Mouse (Mus musculus) T-cell, adult 2 months (primary cell): ENCODE measurements around the gene Abcc2.

Source experiments
- DNase-seq: peaks from one replicate; pipeline ENCODE4 v3.0.0; 2022; ENCODE audit warnings: low spot score

Gene Abcc2

DNA sequence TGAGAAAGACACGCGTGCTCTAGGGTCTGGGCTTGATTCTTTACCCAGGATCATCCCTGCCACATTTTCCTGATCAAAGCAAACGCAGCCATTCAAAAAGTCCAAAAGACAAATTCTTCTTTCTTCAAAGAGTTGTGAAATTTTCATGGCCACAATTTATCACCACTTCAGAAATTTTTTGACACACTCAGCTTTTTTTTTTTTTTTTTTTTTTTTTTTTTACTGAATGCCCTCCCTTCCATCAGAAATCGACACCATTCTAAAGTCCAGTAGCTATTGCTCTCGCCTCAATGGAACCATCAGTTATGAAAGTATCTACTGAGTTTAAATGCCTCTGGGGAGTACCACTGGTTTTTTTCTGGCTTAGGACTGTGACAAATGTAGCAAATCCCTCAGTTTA is 1.6 kb upstream of the Abcc2 start:
- DNase-seq: no peak

DNA sequence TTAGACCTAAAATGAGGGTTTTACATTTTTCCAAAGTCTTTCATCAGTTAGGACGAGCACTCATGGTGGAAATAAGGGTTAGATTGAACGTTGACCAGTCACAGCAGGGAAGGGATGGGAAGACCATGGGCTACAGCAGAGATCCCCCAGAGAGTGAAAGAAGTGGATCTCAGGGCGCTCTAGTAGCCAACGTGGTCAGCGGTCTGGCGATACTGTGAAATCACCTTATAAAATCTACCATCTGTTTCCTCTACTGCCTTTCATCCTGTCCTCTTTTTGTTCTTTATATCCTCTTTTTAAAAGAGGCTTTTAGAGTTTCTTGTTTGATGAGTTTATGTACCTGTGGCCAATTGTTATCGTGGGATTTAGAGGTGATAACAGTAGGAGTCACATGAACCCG is 2.8 kb downstream of the Abcc2 start:
- no peak for DNase-seq

DNA sequence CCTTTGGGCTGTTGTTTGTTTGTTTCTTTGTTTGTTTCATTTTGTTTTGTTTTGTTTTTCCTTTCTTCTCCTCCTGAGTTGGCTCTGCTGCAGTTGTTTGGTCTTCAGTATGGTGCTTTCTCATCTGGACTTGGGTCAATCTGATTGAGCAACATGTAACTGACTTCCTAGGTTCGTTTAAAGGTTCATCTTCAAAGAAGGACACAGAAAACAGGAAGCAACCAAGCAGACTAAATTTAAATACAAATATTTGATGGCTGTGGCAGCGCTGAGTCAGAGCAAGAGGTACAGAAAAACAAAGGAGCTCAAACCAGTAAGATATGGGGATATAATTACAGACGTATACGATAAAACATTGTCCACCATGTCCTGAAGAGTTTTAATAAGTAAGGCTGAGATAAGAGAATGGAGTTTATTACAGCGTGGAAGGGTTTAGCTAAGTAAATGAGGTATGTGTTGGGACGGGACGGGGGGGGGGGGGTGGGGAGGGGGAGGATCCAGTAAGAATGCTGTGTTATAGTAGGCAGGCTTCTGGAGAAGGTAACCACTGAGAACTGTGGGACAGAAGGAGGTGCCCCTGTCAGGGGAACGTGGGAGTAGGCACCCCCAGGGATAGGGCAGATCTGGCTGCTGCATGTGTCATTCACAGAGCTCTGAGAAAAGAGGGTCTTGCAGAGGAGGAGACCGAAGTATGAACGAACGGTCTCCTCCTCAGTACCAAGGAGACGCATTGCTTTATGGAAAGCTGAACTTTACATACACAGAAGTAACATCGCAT is 4.4 kb downstream of the Abcc2 start:
- DNase-seq: no peak

DNA sequence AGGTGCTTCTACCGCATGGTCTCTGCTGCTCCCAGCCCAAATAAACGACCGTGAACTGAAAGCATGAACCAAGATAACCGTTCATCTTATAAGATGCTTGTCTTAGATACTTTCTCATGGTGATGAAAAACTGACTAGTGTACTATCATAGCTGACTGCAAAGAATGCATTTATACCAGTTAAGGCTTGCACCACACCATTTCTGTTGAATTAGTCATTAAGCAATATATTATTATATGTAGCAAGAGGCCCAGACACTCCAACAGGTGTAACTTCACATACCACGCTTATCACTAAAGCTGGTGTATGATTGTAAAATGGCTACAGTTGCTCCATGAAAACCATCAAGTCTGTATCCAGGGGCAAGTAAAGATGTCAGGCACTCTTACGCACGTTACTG is 7.8 kb downstream of the Abcc2 start:
- no peak for DNase-seq

DNA sequence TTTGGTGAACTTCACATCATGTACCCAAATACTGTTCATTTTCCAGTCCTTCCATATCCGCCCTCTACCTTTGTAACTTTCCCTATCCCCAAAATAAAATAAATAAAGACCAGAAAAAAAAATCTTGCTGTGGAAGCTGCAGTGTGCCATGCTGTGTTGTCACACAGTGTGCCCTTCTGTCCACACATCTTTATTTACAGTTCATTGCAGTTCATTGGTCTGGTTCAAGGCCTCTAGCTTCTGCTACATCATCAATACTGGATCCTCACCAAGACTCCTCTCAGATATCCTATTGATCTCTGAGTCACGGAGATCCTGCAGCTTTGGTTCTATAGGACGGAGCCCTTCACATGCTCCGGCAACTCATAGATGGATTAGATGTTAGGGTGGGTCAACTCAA is 10.5 kb downstream of the Abcc2 start:
- no peak for DNase-seq

DNA sequence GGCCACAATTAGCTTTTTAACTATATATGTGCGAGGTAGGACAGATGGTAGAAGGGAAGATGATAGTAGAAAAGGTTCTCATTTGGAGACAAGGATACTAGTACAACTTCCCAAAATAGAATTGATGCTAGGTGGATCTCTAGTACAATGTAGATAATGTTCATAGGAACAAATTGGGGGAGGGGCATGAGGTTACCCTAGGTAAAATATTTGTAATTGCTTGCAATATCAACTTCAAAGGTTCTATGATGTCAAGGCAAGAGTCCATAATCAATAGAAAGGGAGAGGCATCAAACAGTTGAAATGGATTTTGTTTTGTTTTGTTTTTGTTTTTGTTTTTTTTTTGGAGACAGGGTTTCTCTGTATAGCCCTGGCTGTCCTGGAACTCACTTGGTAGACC is 12.0 kb downstream of the Abcc2 start:
- no peak for DNase-seq

DNA sequence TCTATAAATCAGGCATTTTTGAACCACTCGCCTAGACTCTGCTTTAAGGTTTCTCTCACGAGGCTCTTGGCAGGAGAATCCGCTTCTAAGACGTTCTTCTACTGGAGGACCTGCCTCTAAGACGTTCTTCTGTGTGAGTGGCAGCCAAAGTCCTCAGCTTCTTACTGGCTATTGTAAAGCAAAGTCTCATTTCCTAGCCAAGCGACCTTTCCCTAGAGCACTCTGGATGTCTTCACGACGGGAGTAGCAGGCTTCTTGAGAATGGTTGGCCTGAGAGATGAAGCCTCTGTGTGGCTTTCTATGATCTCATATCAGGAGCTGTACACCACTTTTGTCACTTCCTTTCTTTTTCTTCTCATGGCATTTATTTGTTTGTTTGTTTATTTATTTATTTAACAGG is 13.5 kb downstream of the Abcc2 start:
- DNase-seq: no peak

DNA sequence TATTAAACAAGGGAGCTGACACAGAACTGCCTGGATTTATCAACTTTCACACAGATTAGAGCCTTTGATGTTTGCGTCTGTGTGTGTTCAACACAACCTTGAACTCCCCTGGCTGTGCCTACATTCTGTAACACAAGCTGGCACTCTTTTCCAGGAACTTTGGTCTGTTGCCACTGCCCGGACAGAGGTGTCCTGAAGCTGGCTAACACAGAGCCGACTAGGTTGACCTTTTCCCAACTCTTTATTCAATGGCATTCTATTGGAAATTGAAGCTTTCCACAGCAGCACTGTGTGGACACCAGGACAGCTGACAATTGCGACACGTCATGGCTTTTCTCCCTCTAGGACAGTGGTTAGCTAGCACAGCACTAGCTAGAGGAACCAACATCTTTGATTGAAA is 15.2 kb downstream of the Abcc2 start:
- DNase-seq: no peak

DNA sequence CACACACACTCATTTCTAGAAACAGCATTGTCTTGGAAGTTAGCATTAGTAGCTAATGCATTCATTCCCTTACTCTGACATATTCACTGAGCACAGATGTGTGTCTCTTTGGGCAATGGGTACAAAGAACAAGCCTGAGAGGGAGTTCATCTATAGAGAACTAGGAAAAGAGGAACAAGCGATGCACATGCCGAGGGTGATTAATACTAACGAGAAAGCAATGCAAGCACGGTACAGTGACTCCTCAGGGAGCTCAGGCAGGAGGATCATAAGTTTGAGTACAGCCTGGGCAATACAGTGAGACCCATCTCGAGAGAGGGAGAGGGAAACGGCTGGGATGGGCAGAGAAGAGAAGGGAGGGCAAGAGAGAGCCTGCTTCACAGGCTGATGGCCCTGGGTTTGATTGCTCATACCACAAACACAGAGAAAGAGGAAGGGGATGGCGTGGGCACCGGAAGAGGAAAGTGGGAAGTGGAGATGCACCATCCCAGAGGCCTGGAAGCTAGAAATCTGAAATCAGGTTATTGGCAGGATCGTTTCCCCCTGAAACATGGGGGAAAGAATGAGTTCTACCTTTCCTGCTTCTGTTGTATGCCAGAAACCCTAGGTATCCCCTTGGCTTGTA is 19.5 kb downstream of the Abcc2 start:
- no peak for DNase-seq

DNA sequence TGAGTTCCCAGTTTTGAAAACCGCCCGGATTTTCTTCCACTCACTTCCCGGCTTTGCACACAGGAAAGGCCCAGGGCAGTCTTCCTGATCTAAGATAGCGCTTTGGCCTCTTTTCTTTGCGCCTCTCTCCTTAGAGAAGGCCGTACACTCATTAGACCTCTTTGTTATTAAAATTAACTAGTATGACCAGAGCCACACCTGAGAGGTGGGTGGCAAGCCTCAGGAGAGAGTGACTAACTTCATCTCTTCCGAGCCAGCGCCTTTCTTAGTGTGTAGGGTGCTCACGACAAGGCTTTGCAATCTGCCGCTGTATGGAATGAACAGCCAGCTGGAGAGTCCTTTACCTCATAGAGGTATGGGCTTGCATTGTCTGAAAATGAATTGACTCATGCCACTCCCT is 21.9 kb downstream of the Abcc2 start:
- DNase-seq: no peak

DNA sequence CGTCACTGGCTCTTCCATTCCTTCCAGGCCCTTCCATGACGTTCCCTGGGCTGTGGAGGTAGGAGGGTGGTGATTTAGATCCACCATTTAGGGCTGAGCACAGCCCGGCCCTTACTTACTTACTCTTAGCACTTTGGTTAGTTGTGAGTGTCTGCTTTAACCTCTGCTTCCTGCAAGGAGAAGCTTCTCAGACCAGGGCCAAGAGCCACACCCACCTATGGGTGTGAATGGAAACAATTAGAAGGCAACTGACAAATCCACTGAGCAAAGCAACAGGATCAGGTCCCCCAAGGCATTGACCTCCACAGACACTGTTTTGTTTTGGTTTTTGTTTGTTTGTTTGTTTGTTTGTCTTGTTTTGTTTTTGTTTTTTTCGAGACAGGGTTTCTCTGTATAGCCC is 27.3 kb downstream of the Abcc2 start:
- no peak for DNase-seq

DNA sequence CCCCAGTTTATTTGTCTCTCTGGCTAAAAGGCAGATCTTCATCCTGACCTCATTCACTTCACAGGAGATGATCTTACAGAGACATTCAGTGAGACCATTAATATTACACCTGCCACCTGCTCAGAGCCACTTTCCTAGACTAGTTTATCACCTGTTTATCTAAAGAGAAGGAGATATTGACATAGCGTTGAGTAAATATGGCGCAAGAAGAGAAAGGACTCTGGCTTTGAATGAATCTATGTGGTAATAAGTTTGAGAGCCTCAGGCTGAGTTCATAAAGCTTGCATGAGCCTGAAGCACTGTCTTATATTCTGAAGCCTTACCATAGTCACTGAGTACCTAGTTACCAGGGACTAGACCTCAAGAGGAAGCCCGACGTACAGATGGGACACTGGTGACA is 29.4 kb downstream of the Abcc2 start:
- DNase-seq: no peak

DNA sequence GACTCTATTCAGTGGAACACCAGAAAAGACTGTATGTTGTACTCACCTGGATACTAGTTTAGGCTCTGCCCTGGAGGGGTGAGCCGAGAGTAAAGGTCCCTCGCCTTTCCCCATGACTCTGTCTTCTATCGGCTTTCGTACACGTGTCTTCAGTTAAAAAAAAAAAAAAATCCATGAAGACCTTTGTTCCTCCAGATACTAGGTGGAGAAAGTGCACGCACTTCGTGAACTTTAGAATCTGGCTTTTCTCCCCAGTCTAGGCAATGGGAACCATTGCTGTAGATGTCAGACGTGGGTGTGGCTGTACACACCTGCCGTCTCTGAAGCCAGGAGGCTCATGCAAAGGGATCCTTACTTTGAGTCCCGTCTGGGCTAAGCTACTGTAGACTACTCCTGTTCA is 31.3 kb downstream of the Abcc2 start:
- DNase-seq: no peak

DNA sequence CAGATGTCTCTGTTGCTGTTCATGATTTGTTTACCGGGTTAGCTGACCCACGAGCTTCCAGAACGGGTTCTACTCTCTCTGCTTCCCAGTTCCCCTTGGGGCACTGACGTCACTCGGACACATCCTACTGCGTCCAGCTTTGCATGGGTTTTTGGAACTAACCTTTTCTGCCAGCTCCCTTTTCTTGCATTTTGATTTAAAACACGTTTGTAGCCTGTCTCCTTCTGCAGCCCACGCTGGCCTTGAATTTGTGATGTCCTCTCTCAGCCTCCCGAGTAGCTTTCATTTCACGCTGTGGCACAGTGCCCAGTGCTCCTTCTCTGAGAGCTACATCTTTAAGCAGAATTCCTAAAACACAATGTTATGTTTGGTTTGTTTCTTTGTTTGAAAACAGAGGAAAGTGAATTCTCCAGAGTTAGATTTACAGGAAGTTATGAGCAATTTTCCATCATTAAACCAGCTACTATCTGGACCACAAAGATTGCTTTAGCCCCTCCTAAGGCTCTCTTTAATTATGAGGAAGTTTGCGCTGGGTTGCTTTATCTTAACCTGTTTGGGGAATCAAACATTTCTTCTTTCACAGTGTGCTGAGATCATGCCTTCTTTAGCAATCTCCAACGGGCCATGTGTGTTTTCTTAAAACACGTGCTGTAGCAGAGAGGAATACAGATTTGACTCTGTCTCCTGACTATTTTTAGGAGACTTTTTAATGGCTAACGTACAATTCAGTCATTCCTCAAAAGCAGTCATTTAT is 33.8 kb downstream of the Abcc2 start:
- DNase-seq: no peak

DNA sequence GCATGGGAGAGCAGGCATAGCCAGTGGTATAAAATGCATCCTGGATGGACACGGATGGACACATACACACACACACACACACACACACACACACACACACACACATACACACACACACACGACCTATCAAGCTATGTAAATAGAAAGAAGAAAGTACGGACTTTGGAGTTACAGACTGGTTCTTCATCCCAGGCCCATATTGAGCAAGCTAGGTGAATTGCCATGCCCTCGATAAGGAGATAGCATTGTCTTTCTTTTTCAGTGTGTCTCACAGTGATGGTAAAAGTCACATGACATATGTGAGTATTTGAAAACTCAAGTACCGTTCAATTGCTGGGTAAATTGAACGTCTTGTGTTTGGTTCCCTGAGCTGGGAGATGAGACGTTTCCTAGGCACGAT is 44.9 kb downstream of the Abcc2 start:
- DNase-seq: no peak

DNA sequence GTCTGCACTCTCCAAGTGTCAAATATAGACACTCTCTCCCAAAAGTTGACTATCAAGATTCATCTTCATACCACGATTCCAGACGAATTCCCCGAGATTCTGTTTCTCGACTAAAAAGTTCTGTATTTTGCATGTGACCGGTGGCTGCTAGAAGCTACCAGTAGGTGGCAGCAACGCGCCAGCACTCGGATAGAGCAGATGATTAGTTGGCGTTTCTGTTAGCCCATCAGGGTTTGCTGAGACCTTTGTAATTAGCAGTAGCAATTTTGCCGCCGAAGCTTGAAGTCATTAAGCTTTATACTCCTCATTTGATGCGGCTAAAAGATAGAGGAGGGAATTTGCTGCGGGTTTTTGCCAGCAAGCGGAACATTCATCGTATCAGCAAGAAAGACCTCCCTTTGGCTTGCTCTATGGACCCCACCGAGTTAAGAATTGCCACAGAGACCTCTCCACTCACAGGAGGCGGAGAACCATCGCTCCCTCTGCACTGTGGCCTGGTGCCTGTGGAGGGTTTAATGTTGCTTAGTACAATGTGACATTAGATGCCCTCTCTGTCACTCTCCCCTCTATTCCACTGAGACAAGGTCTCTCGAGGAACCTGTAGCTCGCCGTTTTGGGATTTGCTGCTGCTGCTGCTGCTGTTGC is 50.6 kb downstream of the Abcc2 start:
- peak; percentile 44 for DNase-seq

DNA sequence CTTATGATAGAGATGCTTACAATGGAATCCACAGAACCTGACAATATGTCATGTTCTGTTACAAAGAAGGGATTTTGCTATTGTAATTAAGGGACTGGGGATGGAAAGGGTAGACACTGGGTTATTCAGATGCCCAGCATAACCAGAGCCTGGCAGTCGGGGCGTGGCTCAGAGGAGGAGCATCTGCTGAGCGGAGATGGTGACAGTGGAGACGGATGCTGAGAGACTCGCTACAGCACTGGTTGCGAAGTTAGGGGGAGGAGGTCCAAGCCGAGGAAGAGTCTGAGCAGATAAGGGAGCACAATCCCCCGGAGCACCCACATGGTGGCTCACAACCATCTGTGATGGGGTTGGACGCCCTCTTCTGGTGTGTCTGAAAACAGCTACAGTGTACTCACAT is 61.2 kb downstream of the Abcc2 start:
- DNase-seq: no peak

DNA sequence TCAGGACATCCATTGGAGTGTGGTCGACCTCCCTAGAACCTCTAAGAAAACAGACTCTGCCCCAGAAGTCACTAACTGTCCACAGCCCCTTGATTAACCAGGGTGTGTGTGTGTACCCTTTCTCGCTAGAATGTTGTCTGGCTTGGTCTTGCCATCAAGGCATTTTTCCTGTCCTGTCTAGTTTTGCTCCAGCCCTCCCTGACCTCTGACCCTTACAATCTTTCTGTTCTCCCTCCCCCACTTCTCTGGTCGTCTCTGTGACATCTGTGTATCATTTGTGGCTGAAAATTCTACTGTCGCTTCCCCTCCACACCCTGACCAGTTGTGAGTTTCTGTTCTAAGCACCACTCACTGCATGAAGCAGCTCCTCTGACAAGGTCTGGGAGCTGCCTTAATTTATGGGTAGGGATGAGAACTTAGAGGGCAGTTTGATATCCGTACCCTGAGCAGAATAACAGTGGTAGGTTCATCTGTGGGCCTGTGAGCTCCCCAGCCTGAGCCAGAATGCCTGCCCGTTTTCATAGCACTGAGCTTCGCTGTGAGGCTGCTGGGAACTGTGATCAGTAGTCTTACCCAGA is 63.4 kb downstream of the Abcc2 start:
- DNase-seq: no peak

DNA sequence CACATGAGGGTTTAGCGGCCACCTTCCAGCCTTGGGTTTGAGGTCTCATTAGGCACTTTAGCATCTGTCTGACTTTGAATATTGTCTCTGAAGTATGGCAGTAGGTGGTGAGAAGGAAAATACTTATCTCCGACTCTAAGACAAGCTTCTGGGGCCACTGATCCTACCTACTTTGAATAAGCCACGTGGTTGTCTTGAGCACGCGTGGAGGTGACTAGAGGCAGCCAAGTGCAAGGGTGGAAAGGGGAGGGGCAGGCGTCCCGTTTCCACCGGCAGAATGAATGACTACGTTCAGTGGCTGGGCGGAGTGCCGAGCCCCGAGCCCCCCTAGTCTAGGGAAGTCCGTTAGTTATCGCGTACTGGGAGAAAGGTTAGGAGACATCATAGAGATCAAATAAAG is 65.1 kb downstream of the Abcc2 start:
- DNase-seq: no peak

DNA sequence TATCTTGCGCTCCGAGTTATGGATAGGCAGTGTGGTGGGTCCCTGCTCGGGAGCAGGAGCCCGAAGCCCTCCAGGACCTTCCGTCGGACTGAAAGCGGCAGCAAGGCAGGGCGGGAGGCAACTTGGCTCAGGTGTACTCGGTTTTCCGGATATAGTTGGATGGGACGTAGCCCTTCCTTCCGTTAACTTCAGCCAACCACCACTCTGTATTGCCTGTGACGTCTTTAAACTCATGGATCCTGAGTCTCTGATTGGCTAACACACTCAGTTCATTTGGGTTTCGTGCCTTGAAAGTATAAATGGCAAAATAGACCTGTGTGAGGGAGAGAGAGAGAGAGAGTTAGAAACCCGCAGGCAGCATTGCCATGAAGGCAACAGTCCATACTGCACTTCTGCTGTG is 66.0 kb downstream of the Abcc2 start:
- DNase-seq: no peak

DNA sequence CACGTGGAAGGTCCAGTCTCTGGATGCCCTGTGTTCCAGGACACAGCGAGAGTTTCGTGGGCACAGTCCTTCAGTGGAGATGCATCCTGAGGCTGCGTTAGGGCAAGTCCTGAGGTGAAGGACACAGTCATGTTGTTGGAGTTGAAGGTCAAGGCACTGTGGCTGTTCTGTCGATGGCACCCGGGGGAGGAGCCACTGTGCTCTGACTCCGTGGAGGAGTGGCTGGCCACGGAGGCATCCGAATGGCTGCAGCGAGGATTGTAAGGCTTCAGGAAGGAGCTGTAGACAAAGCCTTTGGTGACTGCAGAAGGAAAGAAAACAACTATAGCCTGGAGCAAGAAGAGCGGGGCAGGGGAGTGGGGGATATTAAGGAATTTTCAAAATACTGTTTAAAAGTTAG is 68.0 kb downstream of the Abcc2 start:
- no peak for DNase-seq

DNA sequence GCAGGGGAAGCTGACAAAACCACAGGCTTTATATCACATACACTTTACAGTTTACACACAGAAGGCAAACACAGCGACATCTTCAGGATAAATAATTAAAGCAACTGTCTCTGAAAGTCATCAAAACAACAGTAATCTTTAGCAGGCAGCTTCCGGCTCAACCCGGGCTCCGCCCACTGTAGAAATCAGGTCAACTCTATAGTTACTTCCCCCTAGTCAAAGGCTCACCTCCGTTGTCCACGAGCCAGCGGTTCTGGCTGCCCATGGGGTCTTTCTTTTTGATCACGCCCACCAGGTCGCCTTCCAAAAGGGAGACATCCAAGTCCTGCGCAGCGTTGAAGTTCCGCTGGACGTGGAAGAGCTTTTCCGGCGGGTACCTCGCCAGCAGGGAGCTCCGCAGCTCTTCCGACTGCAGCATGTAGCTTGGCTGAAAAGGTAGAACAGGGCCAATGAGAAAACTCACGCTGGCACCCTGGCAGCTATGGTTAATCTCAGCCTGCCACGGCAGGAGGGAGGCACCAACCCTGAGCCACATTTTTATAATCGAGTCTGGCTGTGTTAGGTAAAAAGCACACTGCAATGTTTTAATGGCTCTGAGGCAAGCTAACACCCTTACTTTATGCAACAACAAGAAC is 70.1 kb downstream of the Abcc2 start:
- peak; percentile 48 for DNase-seq
